ENCODE assay signal across 9 mouse cellular contexts in genomic region chr19:4155223-4156072, GRCm38 (mm10). TPM values are rescaled to one million over a fixed set of nuclear protein-coding genes. Genes with fewer than 3 reads are reported as not detected.
DNase-seq lines count a peak whose midpoint lies in the region; ATAC-seq and TF ChIP-seq lines count a peak whose summit lies in the region.
"Had no signal": no experiment of that assay in that cellular context is flagged by ENCODE, and none has a peak within 500 bp of the region (broad histone marks: within the 10 kb centered on the region; RNA-seq: fewer than 3 reads in every experiment).

No protein-coding gene starts in this region.

- peaks cover 22% of the 10 kb centered on the region for H3K4me1 ChIP-seq in cerebellum, adult 2 months (ENCODE audit: control insufficient read depth, insufficient read depth, low read length)
- H3K4me1 ChIP-seq in ES-E14 (ENCODE audit: control insufficient read depth in 2 of 2, insufficient read depth in 2 of 2, low read length in 2 of 2, poor library complexity in 1 of 2) = peaks cover 0 to 38% of the 10 kb centered on the region in 2 experiments; a peak in 3 of 4 replicates
- peaks cover 28% of the 10 kb centered on the region for H3K4me1 ChIP-seq in liver, embryonic 15.5 days (replicated peaks)

- in situ Hi-C loops in ES-E14 (cut with MboI; ENCODE audit: low sequenced_read_pairs in 2 of 2, unreplicated experiment in 2 of 2) = no loop called here

- H3K27ac ChIP-seq in cerebellum, adult 2 months (ENCODE audit: insufficient read depth, low read length) = no peak overlapping the region
- peak overlapping the region; percentile 32 for H3K27ac ChIP-seq in layer of hippocampus, adult 2 months
- H3K27ac ChIP-seq in ES-E14 (ENCODE audit: insufficient read depth, low read depth, low read length, poor library complexity, severe bottlenecking) = no peak overlapping the region
- 0 out of 2 replicates have a peak overlapping the region, but pooled peaks have one; percentile 22 for H3K27ac ChIP-seq in liver, embryonic 15.5 days (replicated peaks)

- WGBS in cerebellum, adult 2 months = 63% methylated on average over 6 of the region's 6 CpGs
- WGBS in liver, embryonic 15.5 days (ENCODE audit: insufficient replicate concordance) = 47% methylated on average over 6 of the region's 6 CpGs

- ATAC-seq in liver, embryonic 15.5 days (ENCODE audit: insufficient read depth) = no peak

- H3K4me2 ChIP-seq in liver, embryonic 15.5 days = peak overlapping the region; percentile 37

- TF ChIP-seq POLR2A in cerebellum, adult 2 months (IDR thresholded peaks at IDR 0.05; ENCODE audit: borderline replicate concordance, insufficient read depth, low read length) = no peak

- peak overlapping the region; percentile 31; the same call in 1 of the 2 replicates for H3K9ac ChIP-seq in ES-E14 (ENCODE audit: insufficient read depth, low read depth, low read length, poor library complexity, severe bottlenecking)
- 0 out of 2 replicates have a peak overlapping the region, but pooled peaks have one; percentile 15 for H3K9ac ChIP-seq in liver, embryonic 15.5 days

- no peaks in the 10 kb centered on the region for H3K9me3 ChIP-seq in ES-E14 (ENCODE audit: control insufficient read depth, insufficient read depth, low read depth, low read length)
- no peaks in the 10 kb centered on the region for H3K9me3 ChIP-seq in liver, embryonic 15.5 days (replicated peaks)

- H3K27me3 ChIP-seq in cerebellum, adult 2 months (ENCODE audit: control insufficient read depth, insufficient read depth, low read length) = no peaks in the 10 kb centered on the region
- no peaks in the 10 kb centered on the region for H3K27me3 ChIP-seq in liver, embryonic 15.5 days

- H3K36me3 ChIP-seq in ES-E14 (ENCODE audit: control insufficient read depth, insufficient read depth, low read length, poor library complexity, severe bottlenecking) = peaks cover 34% of the 10 kb centered on the region
- H3K36me3 ChIP-seq in liver, embryonic 15.5 days (replicated peaks) = peaks cover 81% of the 10 kb centered on the region

- TF ChIP-seq CTCF in cerebellum, adult 2 months (IDR thresholded peaks at IDR 0.05; ENCODE audit: borderline replicate concordance, insufficient read depth, low read depth, low read length) = no peak
- TF ChIP-seq CTCF in layer of hippocampus, adult 2 months (conservative IDR thresholded peaks at IDR 0.05) = no peak

- DNase-seq in cerebellum, adult 2 months = peak; percentile 21 to 34
- no peak for DNase-seq in cerebellum, adult 11-12 months
- no peak for DNase-seq in layer of hippocampus, adult 2 months (ENCODE audit: low spot score in 2 of 2)
- no peak for DNase-seq in layer of hippocampus, postnatal 36 days
- no peak for DNase-seq in ES-E14 (ENCODE audit: low read depth, low spot score)
- DNase-seq in urinary bladder, postnatal 14 days (ENCODE audit: low spot score) = no peak
- no peak for DNase-seq in right cerebral cortex, postnatal 25 days

- H3K4me3 ChIP-seq in cerebellum, adult 2 months (replicated peaks; ENCODE audit: insufficient read depth, low read depth, low read length) = no peak overlapping the region
- no peak overlapping the region for H3K4me3 ChIP-seq in layer of hippocampus, adult 2 months
- peak overlapping the region; percentile 35 to 39; a peak in 3 of 4 replicates for H3K4me3 ChIP-seq in ES-E14 (ENCODE audit: insufficient read depth in 1 of 2, low read depth in 1 of 2, low read length in 2 of 2, poor library complexity in 1 of 2, severe bottlenecking in 1 of 2)
- peak overlapping the region; percentile 22; the same call in 1 of the 2 replicates for H3K4me3 ChIP-seq in liver, embryonic 15.5 days (replicated peaks)

TF ChIP-seq in ES-E14, 5 proteins besides CTCF, POLR2A, EP300 and RAD21:
- TF ChIP-seq ZC3H11A (IDR thresholded peaks at IDR 0.05; ENCODE audit: borderline replicate concordance, low read depth, low read length) (no peak), HCFC1 (IDR thresholded peaks at IDR 0.05; ENCODE audit: borderline replicate concordance, insufficient read depth, low read length) (no peak), ZNF384 (IDR thresholded peaks at IDR 0.05; ENCODE audit: low read depth, low read length) (no peak), MAFK (IDR thresholded peaks at IDR 0.05; ENCODE audit: insufficient read depth, low read depth, low read length) (no peak), CHD2 (IDR thresholded peaks at IDR 0.05; ENCODE audit: low read depth, low read length) (no peak)
TF ChIP-seq in ES-E14: peak in this region for 0.

RNA-seq across cellular contexts. Expression of gene Ptprcap, which starts 2.0 kb away (rescaled TPM):
- polyA plus RNA-seq in cerebellum, adult 2 months (2012; rRNA removed) = 0.98 and 1.2 TPM in 2 replicates
- 1 to 10 TPM; 1.0 to 2.5 TPM for total RNA-seq in layer of hippocampus, adult 2 months (2021)
- total RNA-seq in layer of hippocampus, postnatal 36 days (2021) = 1 to 10 TPM; 1.6 to 3.8 TPM
- total RNA-seq in ES-E14 (2012; rRNA removed) = 9.5 and 15.1 TPM in 2 replicates
- polyA plus RNA-seq in liver, embryonic 15.5 days (2015; fragmentation: Nextera tagmentation; extraction: Ambion mirVana) = 15.6 and 17.5 TPM in 2 replicates

RNA-seq across cellular contexts. Expression of gene Coro1b, which starts 7.0 kb away (rescaled TPM):
- 240 and 294 TPM in 2 replicates for polyA plus RNA-seq in cerebellum, adult 2 months (2012; rRNA removed)
- total RNA-seq in layer of hippocampus, adult 2 months (2021) = 10 to 100 TPM; 84.8 to 92.9 TPM
- 10 to 100 TPM; 83.8 to 90.0 TPM for total RNA-seq in layer of hippocampus, postnatal 36 days (2021)
- 73.8 and 85.3 TPM in 2 replicates for total RNA-seq in ES-E14 (2012; rRNA removed)
- 71.8 and 77.5 TPM in 2 replicates for polyA plus RNA-seq in liver, embryonic 15.5 days (2015; fragmentation: Nextera tagmentation; extraction: Ambion mirVana)

RNA-seq across cellular contexts. Expression of gene Rps6kb2, which starts 7.7 kb away (rescaled TPM):
- polyA plus RNA-seq in cerebellum, adult 2 months (2012; rRNA removed) = 93.6 and 95.0 TPM in 2 replicates
- 10 to 100 TPM; 42.5 to 47.9 TPM for total RNA-seq in layer of hippocampus, adult 2 months (2021)
- total RNA-seq in layer of hippocampus, postnatal 36 days (2021) = 10 to 100 TPM; 34.5 to 45.1 TPM
- 19.7 and 26.6 TPM in 2 replicates for total RNA-seq in ES-E14 (2012; rRNA removed)
- polyA plus RNA-seq in liver, embryonic 15.5 days (2015; fragmentation: Nextera tagmentation; extraction: Ambion mirVana) = 32.8 and 34.2 TPM in 2 replicates

RNA-seq across cellular contexts. Expression of gene Cabp4, which starts 11.6 kb away (rescaled TPM):
- 0.06 and 0.16 TPM in 2 replicates for polyA plus RNA-seq in cerebellum, adult 2 months (2012; rRNA removed)
- under 1 TPM in 1 of 2 experiments, not detected in 1; 0.17 TPM for total RNA-seq in layer of hippocampus, adult 2 months (2021)
- under 1 TPM; 0.17 to 0.28 TPM for total RNA-seq in layer of hippocampus, postnatal 36 days (2021)
- 1.3 and 1.8 TPM in 2 replicates for total RNA-seq in ES-E14 (2012; rRNA removed)
- polyA plus RNA-seq in liver, embryonic 15.5 days (2015; fragmentation: Nextera tagmentation; extraction: Ambion mirVana) = 0.13 TPM in 2 replicates

RNA-seq across cellular contexts. Expression of gene Gpr152, which starts 15.9 kb away (rescaled TPM):
- 0.11 and 0.13 TPM in 2 replicates for polyA plus RNA-seq in cerebellum, adult 2 months (2012; rRNA removed)
- under 1 TPM; 0.07 to 0.08 TPM for total RNA-seq in layer of hippocampus, adult 2 months (2021)
- total RNA-seq in layer of hippocampus, postnatal 36 days (2021) = under 1 TPM; 0.10 TPM
- 0.13 and 0.26 TPM in 2 replicates for total RNA-seq in ES-E14 (2012; rRNA removed)
- polyA plus RNA-seq in liver, embryonic 15.5 days (2015; fragmentation: Nextera tagmentation; extraction: Ambion mirVana) = not detected in 2 replicates
- total RNA-seq: left cerebral cortex, postnatal 14 days had no signal

Comparison
In these comparisons a context has a peak if more than half of its experiments do, and no peak if none do; other contexts are left out.
1. DNase-seq: peak in cerebellum, adult 2 months (2 of 2); none in cerebellum, adult 11-12 months (single experiment), layer of hippocampus, adult 2 months (0 of 2), layer of hippocampus, postnatal 36 days (0 of 2), ES-E14 (single experiment), urinary bladder, postnatal 14 days (single experiment) and right cerebral cortex, postnatal 25 days (single experiment).
2. H3K27ac ChIP-seq: peak in layer of hippocampus, adult 2 months (single experiment) and liver, embryonic 15.5 days (single experiment); none in cerebellum, adult 2 months (single experiment) and ES-E14 (single experiment).
3. H3K4me3 ChIP-seq: peak in ES-E14 (2 of 2) and liver, embryonic 15.5 days (single experiment); none in cerebellum, adult 2 months (single experiment) and layer of hippocampus, adult 2 months (single experiment).